Mouse (Mus musculus): Measurements from ENCODE around the gene Notch2. TPM values are rescaled to one million over a fixed set of nuclear protein-coding genes. Genes with fewer than 3 reads are reported as not detected.
A peak's percentile ranks its signal among the peaks of the same experiment; 100 is the strongest.

Gene Notch2
- polyA plus RNA-seq, 1 experiment from 2014 or later: 6.2 TPM

GRCm38 (mm10) chr3:98060981-98061660 is 47.8 kb downstream of the Notch2 start:
- no peak for DNase-seq
- TF ChIP-seq CTCF (IDR thresholded peaks at IDR 0.05; ENCODE audit: low read depth) (no peak), EP300 (IDR thresholded peaks at IDR 0.05; ENCODE audit: low read depth) (no peak)
- H3K4me3 ChIP-seq (ENCODE audit: low read depth, low read length): no peak overlapping the region
- H3K9ac ChIP-seq (replicated peaks): no peak overlapping the region
- peaks cover 54% of the 10 kb centered on the region for H3K4me1 ChIP-seq (ENCODE audit: insufficient read depth)
- ATAC-seq: peak; percentile 22
- H3K27me3 ChIP-seq (ENCODE audit: insufficient read depth, low read length): no peaks in the 10 kb centered on the region
- 28% methylated on average over 7 of the region's 7 CpGs for WGBS (ENCODE audit: insufficient replicate concordance)
- peak overlapping the region; percentile 64 for H3K27ac ChIP-seq (ENCODE audit: low read depth)
- 0 out of 2 replicates have a peak, but pooled peaks cover 2% of the 10 kb centered on the region for H3K36me3 ChIP-seq (replicated peaks; ENCODE audit: insufficient read depth, low read length)
- H3K4me2 ChIP-seq (ENCODE audit: low read depth, low read length): no peak overlapping the region; the same call in 1 of the 2 replicates
- no peaks in the 10 kb centered on the region for H3K9me3 ChIP-seq (ENCODE audit: low read length)

DNA sequence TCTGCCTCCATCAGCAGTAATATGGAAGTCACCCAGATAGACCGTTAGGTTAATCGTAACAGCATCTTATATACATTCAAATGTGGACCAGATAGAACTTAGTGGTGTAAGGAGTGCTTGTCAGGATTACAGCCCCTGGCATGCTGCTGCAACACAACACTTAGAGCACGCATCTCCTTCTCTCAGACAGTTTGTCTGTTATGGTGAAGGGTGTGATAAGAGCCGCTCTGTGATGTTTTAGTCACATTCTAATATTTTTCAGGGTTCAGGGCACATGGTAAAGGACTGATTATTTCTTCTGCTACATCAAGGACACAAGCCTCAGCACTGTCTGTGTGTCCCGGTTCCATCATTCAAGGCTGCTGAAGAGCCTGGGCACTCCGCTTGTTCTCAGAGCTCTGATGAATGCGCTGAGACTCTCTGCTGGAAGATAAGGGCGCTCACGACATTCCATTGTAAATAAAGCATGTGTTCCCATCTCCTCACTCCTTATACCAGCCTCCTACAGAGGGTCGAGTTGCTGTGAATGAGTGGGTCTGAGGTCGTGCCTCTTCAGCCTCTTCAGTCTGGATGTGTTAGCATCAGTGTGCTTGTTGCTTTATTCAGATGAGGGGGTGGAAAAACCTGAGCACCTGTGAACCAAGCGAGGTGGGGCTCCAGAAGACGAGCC is 48.5 kb downstream of the Notch2 start:
- ATAC-seq (peak; percentile 84), DNase-seq (no peak)
- H3K36me3 ChIP-seq (replicated peaks; ENCODE audit: insufficient read depth, low read length): 0 out of 2 replicates have a peak, but pooled peaks cover 2% of the 10 kb centered on the region
- peak overlapping the region; percentile 22 for H3K4me2 ChIP-seq (ENCODE audit: low read depth, low read length)
- 40% methylated on average over 13 of the region's 13 CpGs for WGBS (ENCODE audit: insufficient replicate concordance)
- H3K4me1 ChIP-seq (ENCODE audit: insufficient read depth): peaks cover 49% of the 10 kb centered on the region
- H3K9me3 ChIP-seq (ENCODE audit: low read length): no peaks in the 10 kb centered on the region
- no peaks in the 10 kb centered on the region for H3K27me3 ChIP-seq (ENCODE audit: insufficient read depth, low read length)
- H3K9ac ChIP-seq (replicated peaks): no peak overlapping the region
- no peak overlapping the region for H3K4me3 ChIP-seq (ENCODE audit: low read depth, low read length)
- peak overlapping the region; percentile 74 for H3K27ac ChIP-seq (ENCODE audit: low read depth)
- TF ChIP-seq EP300 (IDR thresholded peaks at IDR 0.05; ENCODE audit: low read depth): peak; percentile 92
- no peak for TF ChIP-seq CTCF (IDR thresholded peaks at IDR 0.05; ENCODE audit: low read depth)

DNA sequence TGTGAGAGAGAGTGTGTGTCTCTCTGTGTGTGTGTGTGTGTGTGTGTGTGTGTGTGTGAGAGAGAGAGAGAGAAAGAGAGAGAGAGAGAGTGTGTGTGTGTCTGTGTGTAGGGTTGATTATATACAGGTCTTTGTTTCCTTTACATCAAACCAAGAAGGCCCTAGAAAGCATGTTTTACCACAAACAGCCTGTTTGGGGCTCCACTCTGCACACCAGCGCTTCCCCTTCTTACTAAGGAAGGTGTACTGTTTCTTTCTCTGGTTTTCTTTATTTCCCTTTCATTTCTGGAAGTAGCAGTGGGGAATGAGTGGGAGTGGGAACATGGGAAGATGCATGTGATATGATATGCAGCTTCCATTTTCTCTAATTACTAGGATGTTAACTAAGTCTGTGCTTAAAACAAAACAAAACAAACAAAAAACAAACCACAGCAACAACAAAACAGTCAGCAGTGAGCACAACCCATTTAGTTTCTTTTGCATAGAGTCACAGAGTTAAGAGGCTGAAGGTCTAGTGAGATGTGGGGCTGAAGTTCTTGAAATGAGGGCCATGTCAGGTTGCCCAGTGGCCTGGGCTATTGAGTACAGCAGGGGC is 49.4 kb downstream of the Notch2 start:
- no peaks in the 10 kb centered on the region for H3K27me3 ChIP-seq (ENCODE audit: insufficient read depth, low read length)
- no peak overlapping the region for H3K4me3 ChIP-seq (ENCODE audit: low read depth, low read length)
- TF ChIP-seq EP300 (IDR thresholded peaks at IDR 0.05; ENCODE audit: low read depth) (no peak), CTCF (IDR thresholded peaks at IDR 0.05; ENCODE audit: low read depth) (no peak)
- H3K9me3 ChIP-seq (ENCODE audit: low read length): no peaks in the 10 kb centered on the region
- ATAC-seq: no peak
- H3K27ac ChIP-seq (ENCODE audit: low read depth): peak overlapping the region; percentile 74
- 0 out of 2 replicates have a peak, but pooled peaks cover 2% of the 10 kb centered on the region for H3K36me3 ChIP-seq (replicated peaks; ENCODE audit: insufficient read depth, low read length)
- H3K9ac ChIP-seq (replicated peaks): peak overlapping the region; percentile 23; the same call in 1 of the 2 replicates
- peak overlapping the region; percentile 36 for H3K4me2 ChIP-seq (ENCODE audit: low read depth, low read length)
- no peak for DNase-seq
- H3K4me1 ChIP-seq (ENCODE audit: insufficient read depth): peaks cover 54% of the 10 kb centered on the region
- 14% methylated on average over 1 of the region's 1 CpGs for WGBS (ENCODE audit: insufficient replicate concordance)

- Histone ChIP-seq H3K4me3 (ENCODE audit: low read depth, low read length) (no peak overlapping the region), H3K9me3 (ENCODE audit: low read length) (no peaks in the 10 kb centered on the region), H3K27me3 (ENCODE audit: insufficient read depth, low read length) (no peaks in the 10 kb centered on the region), H3K4me2 (ENCODE audit: low read depth, low read length) (peak overlapping the region; percentile 36), H3K27ac (ENCODE audit: low read depth) (peak overlapping the region; percentile 74), H3K36me3 (replicated peaks; ENCODE audit: insufficient read depth, low read length) (0 out of 2 replicates have a peak, but pooled peaks cover 2% of the 10 kb centered on the region), H3K4me1 (ENCODE audit: insufficient read depth) (peaks cover 56% of the 10 kb centered on the region), H3K9ac (replicated peaks) (0 out of 2 replicates have a peak overlapping the region, but pooled peaks have one; percentile 3)
- no peak for TF ChIP-seq EP300 (IDR thresholded peaks at IDR 0.05; ENCODE audit: low read depth)
- DNase-seq: no peak
- ATAC-seq: no peak
- WGBS (ENCODE audit: insufficient replicate concordance): 39% methylated on average over 8 of the region's 8 CpGs
Measured at GRCm38 (mm10) chr3:98063186-98063771, 50.0 kb downstream of the Notch2 start.

DNA sequence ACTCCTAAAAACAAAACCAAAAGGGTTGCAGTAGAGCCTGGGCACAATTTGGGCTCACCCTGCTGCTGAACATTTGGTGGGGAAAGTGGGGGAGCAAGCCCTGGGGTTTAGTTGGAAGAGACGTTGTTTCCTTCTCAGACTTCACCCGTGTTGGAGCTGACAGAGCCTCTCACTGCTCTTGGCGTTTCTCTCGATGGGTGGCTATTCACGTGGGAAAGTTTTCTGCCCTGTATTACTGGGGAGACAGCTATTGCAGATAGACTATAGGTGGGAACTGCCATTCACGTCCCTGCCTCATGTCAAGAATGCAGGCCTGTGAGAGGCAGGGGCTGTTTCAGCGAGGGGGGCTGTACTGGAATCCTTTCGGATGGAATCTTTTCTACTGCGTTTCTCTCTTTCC is 50.5 kb downstream of the Notch2 start:
- DNase-seq (no peak), ATAC-seq (no peak)
- Histone ChIP-seq H3K4me3 (ENCODE audit: low read depth, low read length) (no peak overlapping the region), H3K4me1 (ENCODE audit: insufficient read depth) (peaks cover 56% of the 10 kb centered on the region), H3K36me3 (replicated peaks; ENCODE audit: insufficient read depth, low read length) (0 out of 2 replicates have a peak, but pooled peaks cover 2% of the 10 kb centered on the region), H3K27ac (ENCODE audit: low read depth) (peak overlapping the region; percentile 74), H3K9ac (replicated peaks) (0 out of 2 replicates have a peak overlapping the region, but pooled peaks have one; percentile 3), H3K9me3 (ENCODE audit: low read length) (no peaks in the 10 kb centered on the region), H3K4me2 (ENCODE audit: low read depth, low read length) (peak overlapping the region; percentile 36), H3K27me3 (ENCODE audit: insufficient read depth, low read length) (no peaks in the 10 kb centered on the region)
- 60% methylated on average over 9 of the region's 9 CpGs for WGBS (ENCODE audit: insufficient replicate concordance)
- TF ChIP-seq EP300 (IDR thresholded peaks at IDR 0.05; ENCODE audit: low read depth) (no peak), CTCF (IDR thresholded peaks at IDR 0.05; ENCODE audit: low read depth) (no peak)

DNA sequence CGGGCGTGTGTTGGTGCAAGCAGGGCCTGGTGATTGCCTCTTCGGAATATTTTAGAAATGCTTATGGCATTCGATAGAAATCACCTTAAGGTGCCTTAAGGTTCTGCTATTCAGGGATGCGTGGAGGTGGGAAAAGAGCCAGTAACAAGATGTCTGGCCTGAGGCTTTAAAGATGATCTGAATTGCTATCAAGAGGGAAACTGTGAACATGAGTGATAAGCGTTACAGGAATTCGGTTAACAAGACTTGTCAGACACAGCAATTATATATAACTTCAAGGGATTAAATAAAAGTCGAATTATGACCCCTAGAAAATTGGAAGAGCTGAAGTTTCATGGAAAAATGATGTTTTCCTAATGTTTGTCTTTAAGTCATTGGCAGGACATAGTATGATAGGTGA is 51.7 kb downstream of the Notch2 start:
- Histone ChIP-seq H3K36me3 (replicated peaks; ENCODE audit: insufficient read depth, low read length) (0 out of 2 replicates have a peak, but pooled peaks cover 2% of the 10 kb centered on the region), H3K27me3 (ENCODE audit: insufficient read depth, low read length) (no peaks in the 10 kb centered on the region), H3K9ac (replicated peaks) (no peak overlapping the region), H3K27ac (ENCODE audit: low read depth) (peak overlapping the region; percentile 6; the same call in 1 of the 2 replicates), H3K4me2 (ENCODE audit: low read depth, low read length) (no peak overlapping the region), H3K4me3 (ENCODE audit: low read depth, low read length) (no peak overlapping the region), H3K4me1 (ENCODE audit: insufficient read depth) (peaks cover 62% of the 10 kb centered on the region), H3K9me3 (ENCODE audit: low read length) (no peaks in the 10 kb centered on the region)
- no peak for ATAC-seq
- DNase-seq: no peak
- 71% methylated on average over 8 of the region's 8 CpGs for WGBS (ENCODE audit: insufficient replicate concordance)
- TF ChIP-seq EP300 (IDR thresholded peaks at IDR 0.05; ENCODE audit: low read depth) (no peak), CTCF (IDR thresholded peaks at IDR 0.05; ENCODE audit: low read depth) (no peak)
